ENCODE assay signal across 29 mouse cellular contexts in genomic region chr7:83251995-83252563, GRCm38 (mm10).
"Had no signal": no experiment of that assay in that cellular context is flagged by ENCODE, and none has a peak within 500 bp of the region (broad histone marks: within the 10 kb centered on the region; RNA-seq: fewer than 3 reads in every experiment).

No protein-coding gene starts in this region.

- H3K9me3 ChIP-seq: heart, embryonic 13.5 days; heart, embryonic 15.5 days; hindbrain, embryonic 13.5 days; hindbrain, embryonic 15.5 days; kidney, embryonic 15.5 days; limb, embryonic 10.5 days; limb, embryonic 12.5 days; liver, embryonic 13.5 days; liver, embryonic 15.5 days had no signal

- DNase-seq: gastrocnemius, postnatal 14 days; gastrocnemius, postnatal 36 days; heart, adult 11 months; heart, adult 2 months; heart, postnatal 14 days; heart, postnatal 36 days; kidney, adult 11 months; kidney, adult 2 months; kidney, adult 9 months; kidney, postnatal 14 days; kidney, postnatal 36 days; layer of hippocampus, adult 9-11 months; liver; liver, embryonic 13.5 days; liver, postnatal 0 days had no signal

- H3K27me3 ChIP-seq: heart, embryonic 13.5 days; heart, embryonic 15.5 days; hindbrain, embryonic 13.5 days; hindbrain, embryonic 15.5 days; kidney, embryonic 15.5 days; limb, embryonic 12.5 days; liver, embryonic 13.5 days; liver, embryonic 15.5 days had no signal

- H3K4me2 ChIP-seq: heart, embryonic 11.5 days; heart, embryonic 13.5 days; heart, embryonic 15.5 days; hindbrain, embryonic 13.5 days; hindbrain, embryonic 15.5 days; kidney, embryonic 15.5 days; limb, embryonic 12.5 days; liver, embryonic 11.5 days; liver, embryonic 13.5 days; liver, embryonic 15.5 days had no signal

- H3K4me3 ChIP-seq: heart, adult 2 months; heart, embryonic 13.5 days; heart, embryonic 15.5 days; hindbrain, embryonic 13.5 days; hindbrain, embryonic 15.5 days; kidney, embryonic 15.5 days; left cerebral cortex, adult 2 months; limb, embryonic 10.5 days; limb, embryonic 12.5 days; liver, embryonic 13.5 days; liver, embryonic 15.5 days had no signal

- H3K36me3 ChIP-seq: heart, embryonic 13.5 days; heart, embryonic 15.5 days; hindbrain, embryonic 13.5 days; hindbrain, embryonic 15.5 days; kidney, embryonic 15.5 days; limb, embryonic 10.5 days; limb, embryonic 12.5 days; liver, embryonic 13.5 days; liver, embryonic 15.5 days had no signal

- ATAC-seq: hindbrain, postnatal 0 days; intestine, embryonic 16.5 days; liver, postnatal 0 days had no signal

- H3K27ac ChIP-seq: heart, adult 2 months; heart, embryonic 13.5 days; heart, embryonic 15.5 days; hindbrain, embryonic 13.5 days; hindbrain, embryonic 15.5 days; hindbrain, postnatal 0 days; kidney, embryonic 15.5 days; kidney, postnatal 0 days; left cerebral cortex, adult 2 months; limb, embryonic 10.5 days; limb, embryonic 12.5 days; liver, embryonic 13.5 days; liver, embryonic 15.5 days had no signal

- H3K9ac ChIP-seq: heart, embryonic 13.5 days; heart, embryonic 15.5 days; hindbrain, embryonic 13.5 days; hindbrain, embryonic 15.5 days; kidney, embryonic 15.5 days; limb, embryonic 12.5 days; liver, embryonic 13.5 days; liver, embryonic 15.5 days; liver, postnatal 0 days had no signal

- H3K4me1 ChIP-seq: heart, embryonic 15.5 days; hindbrain, embryonic 13.5 days; hindbrain, embryonic 15.5 days; limb, embryonic 10.5 days; limb, embryonic 12.5 days; liver, embryonic 13.5 days; liver, embryonic 15.5 days had no signal
